Mouse (Mus musculus): Measurements from ENCODE around the gene Htr7. TPM values are rescaled to one million over a fixed set of nuclear protein-coding genes. Genes with fewer than 3 reads are reported as not detected.

Gene Htr7
- 0.07 TPM in 1 of 2 replicates, not detected in the other for polyA plus RNA-seq (2014; fragmentation: Nextera tagmentation; extraction: Ambion mirVana)

DNA sequence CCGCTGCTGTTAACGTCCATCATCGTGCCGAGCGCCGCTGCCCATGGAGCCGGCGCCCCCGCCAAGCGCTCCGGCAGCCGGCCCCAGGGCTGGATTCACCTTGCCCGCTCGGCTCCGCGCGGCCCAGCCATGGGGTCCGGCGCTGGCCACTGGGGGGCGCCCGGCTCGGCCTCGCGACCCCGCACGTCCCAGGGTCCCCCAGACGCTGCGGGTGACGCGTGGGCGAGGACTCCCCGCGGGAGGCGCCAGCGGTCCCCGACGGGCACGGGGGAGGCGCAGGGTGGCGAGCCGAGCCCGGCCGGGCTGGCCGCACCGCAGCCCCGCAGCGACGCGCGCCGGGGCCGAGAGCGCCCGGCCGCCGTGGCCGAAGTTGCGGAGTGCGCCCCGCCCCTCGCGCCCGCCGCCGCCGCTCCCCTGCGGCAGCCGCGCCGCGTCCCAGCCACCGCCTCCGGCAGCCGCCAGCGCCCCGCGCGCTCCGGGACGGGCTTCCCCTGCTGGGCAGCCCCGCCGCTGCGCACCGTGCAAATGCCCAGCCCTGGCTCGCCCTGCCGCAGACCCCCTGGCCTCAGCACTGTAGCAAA lies at the start of gene Htr7:
TSS of gene Htr7 (minus strand) at position 277 of the 581 bp plus-strand sequence.
- Histone ChIP-seq H3K9me3 (ENCODE audit: control insufficient read depth, low read length) (no peaks in the 10 kb centered on the region), H3K4me2 (ENCODE audit: low read length) (peak within 1 kb of the TSS; percentile 93), H3K4me1 (ENCODE audit: control insufficient read depth in 2 of 2, insufficient read depth in 2 of 2, low read length in 2 of 2) (peaks cover 5 to 7% of the 10 kb centered on the region in 2 experiments; a peak in 2 of 4 replicates), H3K4me3 (ENCODE audit: control insufficient read depth in 1 of 2, insufficient read depth in 1 of 2, low read depth in 1 of 2, low read length in 2 of 2) (peak within 1 kb of the TSS; percentile 57 to 70), H3K27ac (replicated peaks in 1 of 2; ENCODE audit: control insufficient read depth in 1 of 2, insufficient read depth in 1 of 2, low read depth in 2 of 2, low read length in 2 of 2) (no peak within 1 kb of the TSS), H3K27me3 (ENCODE audit: control insufficient read depth, insufficient read depth, low read length) (peaks cover 53% of the 10 kb centered on the region), H3K36me3 (ENCODE audit: control insufficient read depth, insufficient read depth, low read length) (no peaks in the 10 kb centered on the region), H3K9ac (ENCODE audit: low read length) (peak within 1 kb of the TSS; percentile 52)
- under 1% methylated on average over 79 of the region's 86 CpGs for WGBS
- ATAC-seq (ENCODE audit: insufficient number of reproducible peaks, insufficient read depth, low FRiP score, low read depth): 0 out of 2 replicates have a peak, but pooled peaks have one; percentile 54

DNA sequence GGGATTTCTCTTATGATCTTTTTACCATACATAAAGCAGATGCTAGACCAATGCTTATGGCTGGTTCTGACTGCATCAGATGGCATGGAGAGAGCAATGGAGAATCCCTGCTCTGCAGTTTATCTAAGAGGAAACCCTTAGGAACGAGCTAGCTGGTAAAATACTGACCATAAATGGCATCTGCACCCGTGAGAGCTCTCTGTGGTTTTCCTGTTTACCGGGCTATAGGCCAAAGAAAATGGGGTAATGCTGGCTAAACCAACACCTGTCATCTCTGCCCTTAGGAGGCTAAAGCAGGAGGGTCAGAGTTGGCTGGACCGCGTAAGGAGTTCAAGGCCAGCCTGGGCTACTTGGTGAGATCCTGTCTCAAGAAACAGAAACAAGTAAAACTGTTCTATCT lies 46.6 kb upstream of the Htr7 start:
- Histone ChIP-seq H3K27ac (replicated peaks in 1 of 2; ENCODE audit: control insufficient read depth in 1 of 2, insufficient read depth in 1 of 2, low read depth in 2 of 2, low read length in 2 of 2) (no peak overlapping the region), H3K9me3 (ENCODE audit: control insufficient read depth, low read length) (no peaks in the 10 kb centered on the region), H3K4me1 (ENCODE audit: control insufficient read depth in 2 of 2, insufficient read depth in 2 of 2, low read length in 2 of 2) (no peaks in the 10 kb centered on the region), H3K36me3 (ENCODE audit: control insufficient read depth, insufficient read depth, low read length) (peaks cover 58% of the 10 kb centered on the region), H3K4me3 (ENCODE audit: control insufficient read depth in 1 of 2, insufficient read depth in 1 of 2, low read depth in 1 of 2, low read length in 2 of 2) (no peak overlapping the region), H3K27me3 (ENCODE audit: control insufficient read depth, insufficient read depth, low read length) (no peaks in the 10 kb centered on the region), H3K9ac (ENCODE audit: low read length) (no peak overlapping the region), H3K4me2 (ENCODE audit: low read length) (no peak overlapping the region)
- no peak for ATAC-seq (ENCODE audit: insufficient number of reproducible peaks, insufficient read depth, low FRiP score, low read depth)
- WGBS: 75% methylated on average over 5 of the region's 5 CpGs

DNA sequence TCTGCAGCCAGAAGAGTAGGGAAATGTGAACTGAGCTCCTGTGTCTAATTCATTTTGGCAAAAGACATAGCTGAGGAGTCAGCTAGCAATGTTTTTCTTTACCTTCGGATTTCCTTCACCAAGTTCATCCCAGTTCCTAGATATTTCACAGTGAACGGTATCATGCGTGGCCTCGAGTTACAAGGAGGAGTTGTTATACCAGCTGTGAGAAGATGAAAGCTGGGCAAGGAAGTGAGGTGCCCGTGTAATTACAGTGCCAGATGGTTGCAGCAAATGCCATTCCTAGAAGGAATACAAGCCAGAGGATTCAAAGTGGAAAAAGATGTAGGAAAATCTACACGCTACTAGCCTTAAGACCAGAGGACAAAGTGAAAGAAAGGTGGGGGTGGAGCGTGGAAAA lies 41.6 kb upstream of the Htr7 start:
- ATAC-seq (ENCODE audit: insufficient number of reproducible peaks, insufficient read depth, low FRiP score, low read depth): no peak
- Histone ChIP-seq H3K27ac (replicated peaks in 1 of 2; ENCODE audit: control insufficient read depth in 1 of 2, insufficient read depth in 1 of 2, low read depth in 2 of 2, low read length in 2 of 2) (no peak overlapping the region), H3K4me1 (ENCODE audit: control insufficient read depth in 2 of 2, insufficient read depth in 2 of 2, low read length in 2 of 2) (peaks cover 0 to 2% of the 10 kb centered on the region in 2 experiments; a peak in 1 of 4 replicates), H3K4me2 (ENCODE audit: low read length) (no peak overlapping the region), H3K27me3 (ENCODE audit: control insufficient read depth, insufficient read depth, low read length) (no peaks in the 10 kb centered on the region), H3K36me3 (ENCODE audit: control insufficient read depth, insufficient read depth, low read length) (peaks cover 89% of the 10 kb centered on the region), H3K9ac (ENCODE audit: low read length) (no peak overlapping the region), H3K9me3 (ENCODE audit: control insufficient read depth, low read length) (no peaks in the 10 kb centered on the region), H3K4me3 (ENCODE audit: control insufficient read depth in 1 of 2, insufficient read depth in 1 of 2, low read depth in 1 of 2, low read length in 2 of 2) (no peak overlapping the region)
- 89% methylated on average over 7 of the region's 7 CpGs for WGBS

DNA sequence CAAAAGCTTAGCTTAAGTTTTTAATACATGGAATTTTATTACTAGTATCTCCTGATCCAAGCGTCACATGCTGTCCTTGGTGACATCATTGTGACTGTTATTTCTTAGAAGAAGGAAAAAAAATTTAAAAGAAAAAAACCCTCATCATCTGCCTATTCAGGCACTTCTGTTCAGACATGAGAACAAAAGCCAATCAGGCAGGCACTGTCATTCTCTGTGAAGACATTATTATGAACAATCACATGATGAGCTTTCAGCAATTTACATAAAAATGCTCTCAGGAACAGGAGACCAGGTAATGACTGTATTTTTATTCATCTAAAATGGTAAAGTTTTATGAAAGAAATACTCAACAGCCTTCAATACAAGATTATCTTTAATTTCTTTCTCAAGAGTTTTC lies 41.0 kb upstream of the Htr7 start:
- peaks cover 89% of the 10 kb centered on the region for H3K36me3 ChIP-seq (ENCODE audit: control insufficient read depth, insufficient read depth, low read length)
- no peak overlapping the region for H3K27ac ChIP-seq (replicated peaks in 1 of 2; ENCODE audit: control insufficient read depth in 1 of 2, insufficient read depth in 1 of 2, low read depth in 2 of 2, low read length in 2 of 2)
- no peaks in the 10 kb centered on the region for H3K9me3 ChIP-seq (ENCODE audit: control insufficient read depth, low read length)
- no peaks in the 10 kb centered on the region for H3K27me3 ChIP-seq (ENCODE audit: control insufficient read depth, insufficient read depth, low read length)
- H3K4me3 ChIP-seq (ENCODE audit: control insufficient read depth in 1 of 2, insufficient read depth in 1 of 2, low read depth in 1 of 2, low read length in 2 of 2): no peak overlapping the region
- no peak overlapping the region for H3K9ac ChIP-seq (ENCODE audit: low read length)
- H3K4me1 ChIP-seq (ENCODE audit: control insufficient read depth in 2 of 2, insufficient read depth in 2 of 2, low read length in 2 of 2): peaks cover 0 to 2% of the 10 kb centered on the region in 2 experiments; a peak in 1 of 4 replicates
- WGBS: 91% methylated on average over 1 of the region's 1 CpGs
- H3K4me2 ChIP-seq (ENCODE audit: low read length): no peak overlapping the region
- ATAC-seq (ENCODE audit: insufficient number of reproducible peaks, insufficient read depth, low FRiP score, low read depth): no peak

DNA sequence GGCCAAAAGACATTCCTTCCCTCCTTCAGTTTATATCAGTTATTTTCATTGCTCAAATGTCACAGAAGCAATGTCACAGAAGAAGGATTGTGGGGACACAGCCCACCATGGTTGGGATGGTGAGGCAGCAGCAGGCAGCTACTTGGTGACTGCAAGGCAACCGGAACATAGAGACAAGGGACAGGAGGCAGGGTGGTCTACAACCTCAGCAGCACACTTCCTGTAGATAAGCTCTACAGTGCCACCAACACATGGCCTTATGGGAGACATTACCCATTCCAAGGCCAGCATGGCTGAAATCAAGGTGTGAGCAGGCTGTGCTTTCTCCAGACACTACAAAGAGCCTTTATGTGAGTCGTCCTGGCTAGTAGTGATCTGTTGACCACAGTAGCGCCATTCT lies 39.9 kb upstream of the Htr7 start:
- Histone ChIP-seq H3K27ac (replicated peaks in 1 of 2; ENCODE audit: control insufficient read depth in 1 of 2, insufficient read depth in 1 of 2, low read depth in 2 of 2, low read length in 2 of 2) (no peak overlapping the region), H3K4me1 (ENCODE audit: control insufficient read depth in 2 of 2, insufficient read depth in 2 of 2, low read length in 2 of 2) (peaks cover 0 to 2% of the 10 kb centered on the region in 2 experiments; a peak in 1 of 4 replicates), H3K4me3 (ENCODE audit: control insufficient read depth in 1 of 2, insufficient read depth in 1 of 2, low read depth in 1 of 2, low read length in 2 of 2) (no peak overlapping the region), H3K36me3 (ENCODE audit: control insufficient read depth, insufficient read depth, low read length) (peaks cover 87% of the 10 kb centered on the region), H3K4me2 (ENCODE audit: low read length) (no peak overlapping the region), H3K27me3 (ENCODE audit: control insufficient read depth, insufficient read depth, low read length) (no peaks in the 10 kb centered on the region), H3K9me3 (ENCODE audit: control insufficient read depth, low read length) (no peaks in the 10 kb centered on the region), H3K9ac (ENCODE audit: low read length) (no peak overlapping the region)
- 87% methylated on average over 3 of the region's 3 CpGs for WGBS
- ATAC-seq (ENCODE audit: insufficient number of reproducible peaks, insufficient read depth, low FRiP score, low read depth): no peak

DNA sequence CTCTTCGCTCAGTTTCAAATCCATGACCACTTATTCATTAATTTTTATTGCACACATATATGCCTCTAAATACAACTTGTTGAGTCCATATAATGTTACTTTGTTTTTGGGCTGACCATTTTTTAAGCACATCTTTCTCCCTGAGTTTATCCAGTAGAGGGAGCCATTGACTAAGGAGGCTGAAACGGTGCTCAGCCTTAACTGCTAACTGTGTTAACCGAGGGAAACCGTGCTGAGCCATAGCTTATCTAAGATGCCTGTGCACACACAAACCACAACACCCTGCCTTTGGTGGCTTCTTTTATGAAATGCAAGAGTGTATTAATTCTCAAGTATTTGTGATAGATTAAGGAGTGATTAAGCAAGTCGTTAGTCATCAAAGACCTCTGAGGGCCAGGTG lies 33.5 kb upstream of the Htr7 start:
- no peak for ATAC-seq (ENCODE audit: insufficient number of reproducible peaks, insufficient read depth, low FRiP score, low read depth)
- 34% methylated on average over 5 of the region's 5 CpGs for WGBS
- H3K4me2 ChIP-seq (ENCODE audit: low read length): no peak overlapping the region

DNA sequence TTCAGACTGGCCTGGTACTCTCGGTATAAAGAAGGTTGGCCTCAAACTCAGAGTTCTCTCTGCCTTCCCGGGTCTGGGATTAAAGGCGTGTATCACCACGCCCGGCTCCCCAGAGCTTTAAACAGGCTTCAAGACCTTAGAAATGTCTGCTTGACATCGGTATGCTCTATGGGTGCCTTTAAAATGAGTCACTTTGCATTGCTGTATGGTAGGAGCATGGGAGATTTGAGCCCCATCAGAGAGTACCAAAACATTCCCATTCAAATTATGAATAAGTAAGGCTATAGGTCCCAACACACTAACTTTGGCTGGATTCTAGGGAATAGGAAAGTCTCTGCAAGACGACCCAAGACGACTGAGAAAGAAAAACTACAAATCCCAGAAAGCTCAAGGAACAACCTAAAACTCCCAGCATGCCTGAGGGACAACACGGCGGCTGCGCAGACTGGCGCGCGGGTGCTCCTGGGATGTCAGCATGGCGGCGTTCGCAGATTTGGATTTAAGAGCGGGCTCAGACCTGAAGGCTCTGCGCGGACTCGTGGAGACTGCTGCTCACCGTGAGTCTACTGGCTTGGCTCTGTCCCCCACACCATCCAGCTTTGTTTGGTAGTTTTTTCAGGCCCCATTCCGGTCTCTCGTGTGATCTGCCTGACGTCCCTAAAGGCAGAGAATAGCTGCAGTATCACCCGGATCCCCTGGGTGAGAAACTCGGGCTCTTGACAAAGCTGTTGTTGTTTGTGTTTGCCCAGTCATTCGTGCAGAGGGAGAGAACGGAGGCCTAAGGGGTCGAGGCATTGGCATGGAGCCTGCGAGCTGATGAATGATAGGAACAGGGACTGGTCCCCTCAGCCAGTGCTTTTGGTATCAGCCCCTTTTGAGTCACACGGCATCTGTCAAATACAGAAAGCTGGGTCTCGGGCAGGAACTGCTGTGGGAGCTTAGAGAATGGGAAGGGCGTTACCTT lies 26.2 kb upstream of the Htr7 start, which contains the start of gene Rpp30:
TSS of gene Rpp30 (plus strand) at position 455 of the 964 bp plus-strand sequence.
- peak within 1 kb of the TSS; percentile 25 to 53; a peak in 3 of 4 replicates for H3K27ac ChIP-seq (replicated peaks in 1 of 2; ENCODE audit: control insufficient read depth in 1 of 2, insufficient read depth in 1 of 2, low read depth in 2 of 2, low read length in 2 of 2)
- H3K4me1 ChIP-seq (ENCODE audit: control insufficient read depth in 2 of 2, insufficient read depth in 2 of 2, low read length in 2 of 2): peaks cover 2 to 11% of the 10 kb centered on the region in 2 experiments; a peak in 3 of 4 replicates
- H3K9ac ChIP-seq (ENCODE audit: low read length): peak within 1 kb of the TSS; percentile 84
- peaks cover 12% of the 10 kb centered on the region for H3K36me3 ChIP-seq (ENCODE audit: control insufficient read depth, insufficient read depth, low read length)
- peak; percentile 83 for ATAC-seq (ENCODE audit: insufficient number of reproducible peaks, insufficient read depth, low FRiP score, low read depth)
- H3K4me2 ChIP-seq (ENCODE audit: low read length): peak within 1 kb of the TSS; percentile 84
- no peaks in the 10 kb centered on the region for H3K9me3 ChIP-seq (ENCODE audit: control insufficient read depth, low read length)
- 2% methylated on average over 34 of the region's 34 CpGs for WGBS
- peak within 1 kb of the TSS; percentile 74 to 84 for H3K4me3 ChIP-seq (ENCODE audit: control insufficient read depth in 1 of 2, insufficient read depth in 1 of 2, low read depth in 1 of 2, low read length in 2 of 2)
- 0 out of 2 replicates have a peak, but pooled peaks cover 11% of the 10 kb centered on the region for H3K27me3 ChIP-seq (ENCODE audit: control insufficient read depth, insufficient read depth, low read length)

More for the DNA sequence above, 33.5 kb upstream of the Htr7 start:
- Histone ChIP-seq H3K9me3 (ENCODE audit: control insufficient read depth, low read length) (no peaks in the 10 kb centered on the region), H3K36me3 (ENCODE audit: control insufficient read depth, insufficient read depth, low read length) (peaks cover 70% of the 10 kb centered on the region), H3K4me1 (ENCODE audit: control insufficient read depth in 2 of 2, insufficient read depth in 2 of 2, low read length in 2 of 2) (peaks cover 0 to under 1% of the 10 kb centered on the region in 2 experiments; a peak in 1 of 4 replicates), H3K27me3 (ENCODE audit: control insufficient read depth, insufficient read depth, low read length) (no peaks in the 10 kb centered on the region), H3K4me3 (ENCODE audit: control insufficient read depth in 1 of 2, insufficient read depth in 1 of 2, low read depth in 1 of 2, low read length in 2 of 2) (no peak overlapping the region), H3K9ac (ENCODE audit: low read length) (no peak overlapping the region), H3K27ac (replicated peaks in 1 of 2; ENCODE audit: control insufficient read depth in 1 of 2, insufficient read depth in 1 of 2, low read depth in 2 of 2, low read length in 2 of 2) (no peak overlapping the region)
